Mouse (Mus musculus) limb, embryonic 13.5 days (tissue): ENCODE data around the gene Polr2g. TPM values are rescaled to one million over a fixed set of nuclear protein-coding genes. Genes with fewer than 3 reads are reported as not detected.
"Not testable (repeated sequence)": the region's sequence is repeated elsewhere in the genome, so short reads cannot be mapped to it uniquely, and the experiment has no call there.

ENCODE experiments used
- ATAC-seq: fragments of 200-750 bp; cut with Nextera tagmentation; 2 replicates; pipeline ENCODE4 v1.8.0; 2017; ENCODE audit warnings: low read depth, moderate number of reproducible peaks, moderate TSS enrichment; ENCODE audit not compliant: low FRiP score
- H3K27ac ChIP-seq: fragments of 300-500 bp; sonication (generic); 2 replicates; pipeline ENCODE4 v1.5.1; 2015; ENCODE audit warnings: inconsistent platforms, mild to moderate bottlenecking, moderate library complexity
- H3K27me3 ChIP-seq: fragments of 300-500 bp; sonication (generic); 2 replicates; pipeline ENCODE4 v1.6.1; 2015; ENCODE audit warnings: mild to moderate bottlenecking, inconsistent platforms
- H3K36me3 ChIP-seq: fragments of 300-500 bp; sonication (generic); 2 replicates; pipeline ENCODE4 v1.6.1; 2015; ENCODE audit warnings: inconsistent platforms, mild to moderate bottlenecking, moderate library complexity
- H3K4me1 ChIP-seq: fragments of 300-500 bp; sonication (generic); 2 replicates; pipeline ENCODE4 v1.6.1; 2015; ENCODE audit warnings: inconsistent platforms
- H3K4me2 ChIP-seq: fragments of 300-500 bp; sonication (generic); replicated peaks from 2 replicates; pipeline ENCODE4 v1.6.1; 2015; ENCODE audit warnings: inconsistent platforms, mild to moderate bottlenecking, moderate library complexity
- H3K4me3 ChIP-seq: fragments of 300-500 bp; sonication (generic); 2 replicates; pipeline ENCODE4 v1.5.1; 2015; ENCODE audit warnings: moderate library complexity, mild to moderate bottlenecking, inconsistent platforms
- H3K9ac ChIP-seq: fragments of 300-500 bp; sonication (generic); 2 replicates; pipeline ENCODE4 v1.6.1; 2015; ENCODE audit warnings: mild to moderate bottlenecking, inconsistent platforms
- H3K9me3 ChIP-seq: fragments of 300-500 bp; sonication (generic); 2 replicates; pipeline ENCODE4 v1.6.1; 2016; ENCODE audit warnings: inconsistent platforms
- WGBS: fragments of 180-500 bp; shearing (Covaris S2); methylation state at CpG from one replicate; pipeline ENCODE4 v1.1.7; 2015; 5-methylcytosine and 5-hydroxymethylcytosine counted together
- polyA plus RNA-seq: library from polyadenylated mRNA; unstranded; fragments of >200 nt; fragmentation: Nextera tagmentation; extraction: Ambion mirVana; gene quantifications from 2 replicates; pipeline ENCODE4 v1.2.1, GENCODE M21; 2015

The Polr2g gene
- polyA plus RNA-seq: 183 and 185 TPM in 2 replicates

- Histone ChIP-seq H3K4me1 (peaks cover 20% of the 10 kb centered on the region), H3K27ac (peak within 1 kb of the TSS; percentile 63; the same call in 1 of the 2 replicates), H3K27me3 (no peaks in the 10 kb centered on the region), H3K4me2 (peak within 1 kb of the TSS; percentile 82), H3K9ac (peak within 1 kb of the TSS; percentile 87), H3K9me3 (0 out of 2 replicates have a peak, but pooled peaks cover 2% of the 10 kb centered on the region), H3K36me3 (peaks cover 33% of the 10 kb centered on the region), H3K4me3 (peak within 1 kb of the TSS; percentile 81)
- whole genome bisulfite sequencing: under 1% methylated on average over 25 of the region's 25 CpGs
- peak; percentile 79 for ATAC-seq
Observed at GRCm38 (mm10) chr19:8798264-8798946, at the start of gene Polr2g. TSS of gene Polr2g (minus strand) at chr19:8798577.

- ATAC-seq: no peak
- 62% methylated on average over 5 of the region's 5 CpGs for WGBS
Observed at GRCm38 (mm10) chr19:8844371-8845129, 46.2 kb upstream of the Polr2g start.

GRCm38 (mm10) chr19:8842961-8843360, 44.6 kb upstream of the Polr2g start:
- WGBS: 86% methylated on average over 6 of the region's 6 CpGs
- Histone ChIP-seq H3K4me3 (no peak overlapping the region), H3K36me3 (peaks cover 40% of the 10 kb centered on the region), H3K4me2 (no peak overlapping the region), H3K27me3 (no peaks in the 10 kb centered on the region), H3K4me1 (peaks cover 32% of the 10 kb centered on the region), H3K9ac (no peak overlapping the region), H3K27ac (no peak overlapping the region), H3K9me3 (no peaks in the 10 kb centered on the region)
- ATAC-seq: no peak

More at GRCm38 (mm10) chr19:8844371-8845129, 46.2 kb upstream of the Polr2g start:
- Histone ChIP-seq H3K4me1 (peaks cover 16% of the 10 kb centered on the region), H3K4me2 (no peak overlapping the region), H3K27ac (no peak overlapping the region), H3K9me3 (no peaks in the 10 kb centered on the region), H3K4me3 (no peak overlapping the region), H3K27me3 (no peaks in the 10 kb centered on the region), H3K9ac (no peak overlapping the region), H3K36me3 (peaks cover 47% of the 10 kb centered on the region)

- ATAC-seq: no peak
- Histone ChIP-seq H3K9me3 (no peaks in the 10 kb centered on the region), H3K9ac (peak overlapping the region; percentile 67), H3K4me2 (peak overlapping the region; percentile 71), H3K4me1 (peaks cover 32% of the 10 kb centered on the region), H3K27me3 (no peaks in the 10 kb centered on the region), H3K27ac (no peak overlapping the region), H3K36me3 (peaks cover 20% of the 10 kb centered on the region), H3K4me3 (peak overlapping the region; percentile 48)
- WGBS: 91% methylated on average over 7 of the region's 7 CpGs
Observed at GRCm38 (mm10) chr19:8841012-8841411, 42.6 kb upstream of the Polr2g start.

GRCm38 (mm10) chr19:8839908-8840791, 41.8 kb upstream of the Polr2g start:
- Histone ChIP-seq H3K9me3 (no peaks in the 10 kb centered on the region), H3K4me1 (peaks cover 32% of the 10 kb centered on the region), H3K9ac (peak overlapping the region; percentile 67), H3K4me2 (peak overlapping the region; percentile 71), H3K27me3 (no peaks in the 10 kb centered on the region), H3K27ac (no peak overlapping the region), H3K36me3 (peaks cover 21% of the 10 kb centered on the region), H3K4me3 (peak overlapping the region; percentile 48)
- 24% methylated on average over 29 of the region's 29 CpGs for WGBS
- peak; percentile 21; the same call in 1 of the 2 replicates for ATAC-seq

- ATAC-seq: no peak
- H3K36me3 ChIP-seq: peaks cover 29% of the 10 kb centered on the region
- H3K9ac ChIP-seq: peak within 1 kb of the TSS; percentile 80
- peak within 1 kb of the TSS; percentile 96 for H3K27ac ChIP-seq
- no peaks in the 10 kb centered on the region for H3K27me3 ChIP-seq
- no peaks in the 10 kb centered on the region for H3K9me3 ChIP-seq
- peak within 1 kb of the TSS; percentile 50 for H3K4me3 ChIP-seq
- 48% methylated on average over 11 of the region's 11 CpGs for WGBS
- peak within 1 kb of the TSS; percentile 82 for H3K4me2 ChIP-seq
- H3K4me1 ChIP-seq: peaks cover 32% of the 10 kb centered on the region
Observed at GRCm38 (mm10) chr19:8839103-8839907, 40.9 kb upstream of the Polr2g start, which contains the start of gene Gng3. TSS of gene Gng3 (minus strand) at chr19:8839194.

- peak; percentile 18; the same call in 1 of the 2 replicates for ATAC-seq
- H3K9me3 ChIP-seq: no peaks in the 10 kb centered on the region
- peak overlapping the region; percentile 96 for H3K27ac ChIP-seq
- peak overlapping the region; percentile 50 for H3K4me3 ChIP-seq
- peak overlapping the region; percentile 82 for H3K4me2 ChIP-seq
- 22% methylated on average over 15 of the region's 15 CpGs for WGBS
- H3K9ac ChIP-seq: peak overlapping the region; percentile 80
- peaks cover 32% of the 10 kb centered on the region for H3K4me1 ChIP-seq
- H3K27me3 ChIP-seq: no peaks in the 10 kb centered on the region
- H3K36me3 ChIP-seq: peaks cover 40% of the 10 kb centered on the region
Observed at GRCm38 (mm10) chr19:8838041-8838730, 39.8 kb upstream of the Polr2g start.

GRCm38 (mm10) chr19:8837251-8837791, 38.9 kb upstream of the Polr2g start, which contains the start of gene Bscl2:
TSS of gene Bscl2 (plus strand) at chr19:8837467.
- no peaks in the 10 kb centered on the region for H3K27me3 ChIP-seq
- H3K4me2 ChIP-seq: peak within 1 kb of the TSS; percentile 82
- H3K4me3 ChIP-seq: peak within 1 kb of the TSS; percentile 50
- WGBS: under 1% methylated on average over 38 of the region's 38 CpGs
- peaks cover 32% of the 10 kb centered on the region for H3K4me1 ChIP-seq
- peak within 1 kb of the TSS; percentile 80 for H3K9ac ChIP-seq
- peaks cover 41% of the 10 kb centered on the region for H3K36me3 ChIP-seq
- H3K27ac ChIP-seq: peak within 1 kb of the TSS; percentile 96
- peak; percentile 76 for ATAC-seq
- H3K9me3 ChIP-seq: no peaks in the 10 kb centered on the region

GRCm38 (mm10) chr19:8836327-8836726, 38.0 kb upstream of the Polr2g start:
- ATAC-seq, H3K27me3 ChIP-seq, H3K4me2 ChIP-seq, H3K9me3 ChIP-seq, H3K9ac ChIP-seq, H3K4me3 ChIP-seq: not testable (repeated sequence)
- Histone ChIP-seq H3K36me3 (peaks cover 48% of the 10 kb centered on the region), H3K27ac (peak overlapping the region; percentile 96; the same call in 1 of the 2 replicates), H3K4me1 (peaks cover 32% of the 10 kb centered on the region)
- 94% methylated on average over 10 of the region's 10 CpGs for WGBS

GRCm38 (mm10) chr19:8832971-8833370, 34.6 kb upstream of the Polr2g start:
- ATAC-seq: no peak
- no peak overlapping the region for H3K4me2 ChIP-seq
- no peak overlapping the region for H3K9ac ChIP-seq
- no peak overlapping the region for H3K4me3 ChIP-seq
- peaks cover 78% of the 10 kb centered on the region for H3K36me3 ChIP-seq
- peaks cover under 1% of the 10 kb centered on the region for H3K4me1 ChIP-seq
- WGBS: 96% methylated on average over 4 of the region's 4 CpGs
- H3K27ac ChIP-seq: no peak overlapping the region
- no peaks in the 10 kb centered on the region for H3K9me3 ChIP-seq
- H3K27me3 ChIP-seq: no peaks in the 10 kb centered on the region
